Mouse (Mus musculus) embryo, embryonic 11 days (tissue): Measurements from ENCODE around the gene Phkg1.
"Not testable (repeated sequence)": the region's sequence is repeated elsewhere in the genome, so short reads cannot be mapped to it uniquely, and the experiment has no call there.

Experiments
- DNase-seq: peaks from one replicate; pipeline ENCODE4 v3.0.0-alpha.2; 2015

Phkg1 gene

GRCm38 (mm10) chr5:129898449-129898848, at the start of gene Phkg1:
Phkg1 (minus strand) TSS chr5:129898549.
- no peak for DNase-seq

- no peak for DNase-seq
Observed at GRCm38 (mm10) chr5:129947528-129948033, 49.2 kb upstream of the Phkg1 start.

GRCm38 (mm10) chr5:129943402-129943801, 45.1 kb upstream of the Phkg1 start:
- DNase-seq = no peak

GRCm38 (mm10) chr5:129942073-129942939, 44.0 kb upstream of the Phkg1 start:
- DNase-seq = peak; percentile 37

- peak; percentile 98 for DNase-seq
Observed at GRCm38 (mm10) chr5:129941495-129942045, 43.2 kb upstream of the Phkg1 start, which contains the start of gene Vkorc1l1. Vkorc1l1 (plus strand) TSS chr5:129941970.

GRCm38 (mm10) chr5:129940736-129941494, 42.6 kb upstream of the Phkg1 start:
- peak; percentile 3 for DNase-seq

GRCm38 (mm10) chr5:129940281-129940680, 41.9 kb upstream of the Phkg1 start:
- DNase-seq = no peak

- no peak for DNase-seq
Observed at GRCm38 (mm10) chr5:129936941-129937340, 38.6 kb upstream of the Phkg1 start.

GRCm38 (mm10) chr5:129929924-129930855, 31.8 kb upstream of the Phkg1 start:
- DNase-seq = no peak

- DNase-seq = no peak
Observed at GRCm38 (mm10) chr5:129925933-129926332, 27.6 kb upstream of the Phkg1 start.

GRCm38 (mm10) chr5:129924820-129925452, 26.6 kb upstream of the Phkg1 start:
- DNase-seq = no peak

- DNase-seq = no peak
Observed at GRCm38 (mm10) chr5:129921972-129922371, 23.6 kb upstream of the Phkg1 start.

- DNase-seq = no peak
Observed at GRCm38 (mm10) chr5:129919320-129919719, 21.0 kb upstream of the Phkg1 start.

GRCm38 (mm10) chr5:129918752-129919151, 20.4 kb upstream of the Phkg1 start:
- no peak for DNase-seq

- DNase-seq = no peak
Observed at GRCm38 (mm10) chr5:129918065-129918651, 19.8 kb upstream of the Phkg1 start.

- DNase-seq = not testable (repeated sequence)
Observed at GRCm38 (mm10) chr5:129915491-129915890, 17.1 kb upstream of the Phkg1 start.

- DNase-seq = peak; percentile 52
Observed at GRCm38 (mm10) chr5:129914024-129914423, 15.7 kb upstream of the Phkg1 start.

- DNase-seq = no peak
Observed at GRCm38 (mm10) chr5:129909591-129909990, 11.2 kb upstream of the Phkg1 start.

GRCm38 (mm10) chr5:129909147-129909546, 10.8 kb upstream of the Phkg1 start:
- DNase-seq = no peak

- DNase-seq = peak; percentile 97
Observed at GRCm38 (mm10) chr5:129908242-129908965, 10.1 kb upstream of the Phkg1 start, which contains the start of gene Nupr1l. Nupr1l (plus strand) TSS chr5:129908540.
